ENCODE assay signal across 11 mouse cellular contexts in the genomic region with DNA sequence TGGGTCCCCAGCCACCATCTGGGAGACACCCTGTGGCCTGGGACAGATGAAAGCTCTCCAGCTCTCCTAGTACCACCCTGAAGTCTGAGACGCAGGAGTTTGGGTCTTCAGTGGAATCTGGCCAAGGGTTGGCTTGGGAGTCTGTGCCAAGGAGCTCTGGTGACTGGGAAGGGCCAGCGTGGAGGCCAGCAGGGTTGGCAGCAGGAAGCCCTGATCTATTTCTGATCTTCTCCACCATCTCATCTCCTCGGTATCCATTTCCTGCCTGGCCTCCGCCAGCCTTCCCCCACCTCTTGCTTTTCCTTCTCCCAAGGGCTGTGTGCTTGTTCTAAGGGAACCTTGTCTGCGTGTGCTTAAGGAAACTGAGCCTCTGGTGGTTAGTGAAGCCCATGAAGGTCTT. TPM values are rescaled to one million over a fixed set of nuclear protein-coding genes. Genes with fewer than 3 reads are reported as not detected.
"Had no signal": no experiment of that assay in that cellular context is flagged by ENCODE, and none has a peak within 500 bp of the region (broad histone marks: within the 10 kb centered on the region; RNA-seq: fewer than 3 reads in every experiment).

No protein-coding gene starts in this region.

- DNase-seq: kidney, adult 9 months; kidney, postnatal 10 days; kidney, postnatal 4 days; lung, embryonic 14.5 days; lung, postnatal 14 days; thymus, postnatal 36 days had no signal

RNA-seq across cellular contexts. Expression of a gene that starts 33.3 kb away (rescaled TPM):
- total RNA-seq: megakaryocyte progenitor cell, adult 5-6 weeks had no signal

RNA-seq across cellular contexts. Expression of a gene that starts 41.7 kb away (rescaled TPM):
- total RNA-seq: layer of hippocampus, adult 2 months; layer of hippocampus, postnatal 10 days; left cerebral cortex, postnatal 36 days; megakaryocyte progenitor cell, adult 5-6 weeks; midbrain, postnatal 0 days had no signal
